Comparison of ENCODE assay signal across 23 mouse cellular contexts in genomic region chr1:160691196-160691590, GRCm38 (mm10).
"Had no signal": no experiment of that assay in that cellular context is flagged by ENCODE, and none has a peak within 500 bp of the region (broad histone marks: within the 10 kb centered on the region; RNA-seq: fewer than 3 reads in every experiment).

No protein-coding gene starts in this region.

- H3K9ac ChIP-seq: embryonic facial prominence, embryonic 12.5 days; embryonic facial prominence, embryonic 13.5 days; embryonic facial prominence, embryonic 15.5 days; forebrain, embryonic 12.5 days; forebrain, embryonic 13.5 days; forebrain, embryonic 15.5 days; forebrain, postnatal 0 days had no signal

- H3K36me3 ChIP-seq: embryonic facial prominence, embryonic 10.5 days; embryonic facial prominence, embryonic 12.5 days; embryonic facial prominence, embryonic 13.5 days; embryonic facial prominence, embryonic 15.5 days; forebrain, embryonic 10.5 days; forebrain, embryonic 12.5 days; forebrain, embryonic 15.5 days had no signal

- H3K27me3 ChIP-seq: embryonic facial prominence, embryonic 12.5 days; embryonic facial prominence, embryonic 13.5 days; embryonic facial prominence, embryonic 15.5 days; forebrain, embryonic 12.5 days; forebrain, embryonic 13.5 days; forebrain, embryonic 15.5 days had no signal

- H3K4me1 ChIP-seq: embryonic facial prominence, embryonic 10.5 days; embryonic facial prominence, embryonic 12.5 days; embryonic facial prominence, embryonic 13.5 days; forebrain, embryonic 10.5 days; forebrain, embryonic 12.5 days; forebrain, embryonic 13.5 days had no signal

- H3K4me3 ChIP-seq: embryonic facial prominence, embryonic 10.5 days; embryonic facial prominence, embryonic 12.5 days; embryonic facial prominence, embryonic 13.5 days; embryonic facial prominence, embryonic 15.5 days; erythroblast, embryonic 14.5 days; forebrain, embryonic 10.5 days; forebrain, embryonic 12.5 days; forebrain, embryonic 13.5 days; forebrain, embryonic 15.5 days; gastrocnemius, adult 2 months; heart, adult 2 months had no signal

- DNase-seq: cerebellum, adult 8-10 months; cerebellum, adult 9-10 months; cerebellum, adult 9-11 months; cerebellum, postnatal 10 days; cerebellum, postnatal 14 days; cerebellum, postnatal 25 days; cerebellum, postnatal 36 days; embryo, embryonic 11 days; forebrain, postnatal 0 days; gastrocnemius, adult 2 months; gastrocnemius, postnatal 10 days; gastrocnemius, postnatal 14 days; gastrocnemius, postnatal 36 days had no signal

- H3K9me3 ChIP-seq: embryonic facial prominence, embryonic 10.5 days; embryonic facial prominence, embryonic 13.5 days; embryonic facial prominence, embryonic 15.5 days; forebrain, embryonic 10.5 days; forebrain, embryonic 12.5 days; forebrain, embryonic 13.5 days; forebrain, embryonic 15.5 days had no signal

- H3K27ac ChIP-seq: embryonic facial prominence, embryonic 10.5 days; embryonic facial prominence, embryonic 12.5 days; embryonic facial prominence, embryonic 13.5 days; embryonic facial prominence, embryonic 15.5 days; forebrain, embryonic 10.5 days; forebrain, embryonic 12.5 days; forebrain, embryonic 13.5 days; forebrain, embryonic 15.5 days; gastrocnemius, adult 2 months; heart, adult 2 months had no signal

- H3K4me2 ChIP-seq: embryonic facial prominence, embryonic 12.5 days; embryonic facial prominence, embryonic 13.5 days; embryonic facial prominence, embryonic 15.5 days; forebrain, embryonic 12.5 days; forebrain, embryonic 13.5 days; forebrain, embryonic 15.5 days had no signal
